Mouse (Mus musculus): ENCODE measurements around the gene Ap2a1.
"Not testable (repeated sequence)": the region's sequence is repeated elsewhere in the genome, so short reads cannot be mapped to it uniquely, and the experiment has no call there.

Ap2a1 gene

DNA sequence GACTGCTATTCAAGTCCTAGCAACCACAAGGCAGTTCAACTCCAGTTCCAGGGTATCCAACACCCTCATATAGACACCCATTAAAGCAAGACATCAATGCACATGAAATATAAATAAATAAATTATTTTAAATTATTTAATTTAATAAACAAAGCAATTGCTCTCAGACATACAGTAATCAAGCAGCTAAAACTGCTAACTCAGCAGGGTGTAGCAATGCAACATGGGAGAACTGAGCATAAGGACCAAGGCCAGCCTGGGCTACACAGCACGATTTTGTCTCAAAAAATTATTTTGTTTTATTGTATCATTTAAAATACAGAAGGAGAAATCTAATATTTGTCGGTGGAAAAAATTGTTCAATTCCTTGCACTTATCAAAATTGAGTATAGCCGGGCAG is 35.1 kb downstream of the Ap2a1 start:
- DNase-seq (ENCODE audit: low spot score), result no peak

DNA sequence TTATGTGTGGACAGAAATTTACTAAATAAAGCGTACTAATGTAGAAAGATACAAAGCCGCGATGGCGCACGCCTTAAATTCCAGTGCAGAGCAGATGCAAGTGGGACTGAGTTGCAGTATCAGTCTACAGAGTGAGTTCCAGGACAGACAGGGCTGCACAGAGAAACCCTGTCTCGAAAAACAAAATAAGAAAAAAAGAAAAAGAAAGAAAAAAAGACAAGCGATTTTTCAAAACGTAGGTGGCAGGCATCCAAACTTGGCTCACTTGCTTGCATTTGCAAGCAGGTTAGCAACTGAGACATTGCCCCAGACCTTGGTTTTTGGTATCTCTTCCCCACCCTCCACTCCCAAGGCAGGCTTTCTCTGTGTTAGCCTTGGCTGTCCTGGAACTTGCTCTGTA is 36.1 kb downstream of the Ap2a1 start:
- peak; percentile 50 for DNase-seq (ENCODE audit: low spot score)

DNA sequence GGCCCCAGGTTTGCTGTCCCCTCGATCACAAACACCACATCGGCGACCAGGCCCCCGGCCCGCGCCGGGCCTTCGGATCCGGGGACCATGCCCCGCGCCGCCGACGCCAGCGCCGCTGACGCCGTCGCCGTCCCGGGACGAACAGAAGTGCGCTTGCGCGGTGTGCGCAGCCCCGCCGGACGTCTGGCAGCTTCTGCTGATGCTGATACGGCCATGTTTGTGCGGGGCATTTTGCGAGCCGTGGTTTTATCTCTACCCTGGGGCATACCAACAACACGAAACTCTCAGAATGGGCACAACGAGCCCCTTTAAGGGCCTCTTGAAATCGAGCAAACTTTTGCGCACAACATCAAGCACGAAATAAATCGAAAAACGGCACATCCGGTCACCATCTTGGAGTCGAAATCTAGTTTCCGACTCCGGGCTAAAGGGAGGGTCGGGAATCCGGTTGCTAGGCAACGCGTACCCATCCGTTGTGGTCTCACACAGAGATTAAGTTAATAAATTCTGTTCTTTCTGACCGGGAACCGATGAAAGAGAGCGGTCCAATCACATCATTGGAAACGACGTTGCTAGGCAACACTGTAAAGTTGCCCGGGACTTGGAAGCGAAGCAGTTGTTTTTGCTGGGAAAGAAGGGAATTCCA is 36.9 kb downstream of the Ap2a1 start, which contains the start of gene Med25:
Gene Med25, minus strand, starts transcription at position 437 of the 646 bp plus-strand sequence.
- peak; percentile 89 for DNase-seq (ENCODE audit: low spot score)

- DNase-seq (ENCODE audit: low spot score), result no peak
Measured at GRCm38 (mm10) chr7:44891611-44892010, 37.7 kb downstream of the Ap2a1 start.

DNA sequence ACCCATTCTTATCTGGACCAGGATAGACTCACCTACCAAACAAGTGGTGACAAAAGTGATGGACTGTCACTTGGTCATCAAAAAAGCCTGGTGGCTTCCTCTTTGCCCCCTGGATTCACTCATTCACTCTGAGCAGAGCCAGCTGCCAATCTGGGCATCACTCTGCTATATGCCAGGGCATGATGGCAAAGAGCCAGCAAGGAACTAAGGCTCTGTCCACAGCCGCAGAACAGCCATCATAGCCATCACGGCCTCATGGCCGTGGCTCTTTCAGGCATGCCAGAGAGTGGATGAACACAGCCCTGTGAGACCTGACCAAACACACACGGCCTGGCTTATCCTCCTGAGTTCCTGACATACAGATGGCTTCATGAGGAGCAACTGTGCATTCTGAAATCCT is 38.6 kb downstream of the Ap2a1 start:
- DNase-seq (ENCODE audit: low spot score), result no peak

DNA sequence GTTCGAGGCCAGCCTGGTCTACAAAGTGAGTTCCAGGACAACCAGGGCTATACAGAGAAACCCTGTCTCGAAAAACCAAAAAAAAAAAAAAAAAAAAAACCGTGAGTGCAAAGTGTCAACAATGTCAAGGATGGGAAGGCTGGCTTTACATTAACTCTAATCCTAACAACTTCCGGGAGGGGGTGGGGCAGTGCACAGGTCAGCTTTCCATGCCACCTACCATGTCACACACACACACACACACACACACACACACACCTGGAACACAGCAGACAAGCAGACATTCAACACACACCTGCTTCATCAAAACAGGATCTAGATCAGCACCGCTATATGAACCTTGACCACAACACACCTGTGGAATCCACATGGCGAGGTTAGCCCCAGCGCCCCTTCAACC is 39.1 kb downstream of the Ap2a1 start:
- no peak for DNase-seq (ENCODE audit: low spot score)

- peak; percentile 78 for DNase-seq (ENCODE audit: low spot score)
Measured at GRCm38 (mm10) chr7:44888256-44889105, 40.8 kb downstream of the Ap2a1 start.

DNA sequence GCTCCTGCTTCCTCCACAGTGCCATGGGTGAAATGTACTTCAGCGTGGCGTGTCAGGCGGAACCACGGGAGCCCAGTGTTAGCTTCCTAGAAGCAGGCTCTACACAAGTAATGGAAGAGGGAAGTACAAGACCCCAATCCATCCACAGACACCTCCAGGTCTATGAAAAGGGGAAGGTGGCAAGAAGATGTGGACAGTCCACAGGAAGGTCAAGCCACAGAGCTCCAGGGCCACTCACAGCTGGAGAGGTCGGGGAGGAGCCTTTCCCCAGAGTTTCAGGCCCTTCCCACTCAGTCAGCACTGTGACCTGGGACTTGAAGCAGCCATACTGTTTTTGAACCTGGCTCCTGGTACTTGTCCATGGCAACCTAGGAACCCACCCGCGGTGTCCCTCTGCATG is 42.3 kb downstream of the Ap2a1 start:
- DNase-seq (ENCODE audit: low spot score), result no peak

GRCm38 (mm10) chr7:44884637-44885036 is 44.7 kb downstream of the Ap2a1 start:
- DNase-seq (ENCODE audit: low spot score), result no peak

DNA sequence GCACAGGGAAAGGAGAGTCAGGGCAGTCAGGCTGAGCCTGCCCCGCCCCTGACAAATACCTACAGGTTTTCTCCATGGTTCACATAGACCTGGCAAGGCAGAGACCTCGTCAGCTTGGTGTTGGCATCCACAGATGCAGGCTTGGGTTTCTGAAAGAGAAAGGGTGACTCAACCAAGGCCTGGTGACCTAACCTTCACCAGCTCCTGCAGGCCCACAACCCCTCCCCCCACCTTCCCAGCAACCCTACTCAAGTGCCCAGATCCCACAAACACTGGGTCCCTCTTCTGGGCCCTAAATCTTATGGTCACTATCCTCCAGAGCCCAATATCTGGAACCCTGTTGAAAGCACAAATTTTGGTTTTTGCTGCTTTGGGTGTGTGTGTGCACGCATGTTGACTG is 46.3 kb downstream of the Ap2a1 start:
- no peak for DNase-seq (ENCODE audit: low spot score)

DNA sequence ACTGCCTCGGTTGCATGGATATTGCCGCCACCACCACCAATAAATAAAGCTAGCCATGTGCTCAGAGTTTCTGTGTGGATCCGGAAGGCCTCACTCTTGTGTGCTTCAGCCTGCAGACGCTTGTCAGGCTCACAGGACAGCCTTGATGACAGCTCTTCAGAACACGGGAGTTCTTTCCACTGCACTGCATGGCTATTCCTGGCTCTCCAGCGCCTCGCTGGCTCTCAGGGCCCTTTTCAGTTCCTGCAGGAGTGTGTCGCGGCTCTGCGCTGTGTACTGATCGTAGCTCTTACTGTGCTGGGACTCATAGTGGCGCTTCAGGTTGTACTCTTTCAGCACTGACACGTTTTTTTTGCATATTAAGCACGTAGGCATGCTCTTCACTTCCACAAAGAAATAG is 51.5 kb downstream of the Ap2a1 start:
- DNase-seq (ENCODE audit: low spot score), result no peak

GRCm38 (mm10) chr7:44871774-44872173 is 57.5 kb downstream of the Ap2a1 start:
- not testable (repeated sequence) for DNase-seq (ENCODE audit: low spot score)

DNA sequence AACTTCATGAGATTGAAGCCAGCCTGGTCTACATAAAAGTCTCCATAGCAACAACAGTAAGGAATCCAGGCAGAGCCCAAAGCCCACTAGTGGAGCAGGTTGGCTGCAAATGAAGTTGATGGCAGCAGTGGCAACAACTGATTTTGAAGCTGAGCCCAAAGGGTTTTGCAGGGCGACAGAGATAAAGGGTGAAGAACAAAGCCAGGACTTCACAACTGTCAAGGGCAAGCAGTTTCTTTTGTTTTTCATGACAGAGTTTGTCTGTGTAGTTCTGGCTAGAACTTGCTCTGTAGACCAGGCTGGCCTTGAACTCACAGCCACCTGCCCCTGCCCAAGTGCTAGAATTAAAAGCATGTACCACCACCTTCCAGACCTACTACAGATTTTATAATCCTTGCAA is 58.1 kb downstream of the Ap2a1 start:
- no peak for DNase-seq (ENCODE audit: low spot score)

DNA sequence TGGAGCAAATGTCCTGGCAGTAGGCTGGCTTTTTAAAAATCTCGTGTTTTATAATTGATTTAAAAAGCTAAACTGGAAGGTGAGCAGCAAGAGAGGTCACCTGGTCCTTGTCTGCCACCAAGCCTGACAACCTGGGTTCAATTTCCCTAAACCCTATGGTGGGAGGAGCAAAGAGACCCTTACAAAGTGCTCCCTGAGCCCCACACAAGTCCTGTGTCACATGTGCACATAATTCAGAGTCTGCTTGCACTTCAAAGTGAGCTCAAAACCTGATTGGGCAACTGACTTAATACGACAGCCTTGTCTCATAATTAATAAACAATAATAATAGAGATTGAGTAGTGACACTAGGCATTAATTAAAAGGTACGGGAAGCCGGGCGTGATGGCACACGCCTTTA is 58.7 kb downstream of the Ap2a1 start:
- no peak for DNase-seq (ENCODE audit: low spot score)

DNA sequence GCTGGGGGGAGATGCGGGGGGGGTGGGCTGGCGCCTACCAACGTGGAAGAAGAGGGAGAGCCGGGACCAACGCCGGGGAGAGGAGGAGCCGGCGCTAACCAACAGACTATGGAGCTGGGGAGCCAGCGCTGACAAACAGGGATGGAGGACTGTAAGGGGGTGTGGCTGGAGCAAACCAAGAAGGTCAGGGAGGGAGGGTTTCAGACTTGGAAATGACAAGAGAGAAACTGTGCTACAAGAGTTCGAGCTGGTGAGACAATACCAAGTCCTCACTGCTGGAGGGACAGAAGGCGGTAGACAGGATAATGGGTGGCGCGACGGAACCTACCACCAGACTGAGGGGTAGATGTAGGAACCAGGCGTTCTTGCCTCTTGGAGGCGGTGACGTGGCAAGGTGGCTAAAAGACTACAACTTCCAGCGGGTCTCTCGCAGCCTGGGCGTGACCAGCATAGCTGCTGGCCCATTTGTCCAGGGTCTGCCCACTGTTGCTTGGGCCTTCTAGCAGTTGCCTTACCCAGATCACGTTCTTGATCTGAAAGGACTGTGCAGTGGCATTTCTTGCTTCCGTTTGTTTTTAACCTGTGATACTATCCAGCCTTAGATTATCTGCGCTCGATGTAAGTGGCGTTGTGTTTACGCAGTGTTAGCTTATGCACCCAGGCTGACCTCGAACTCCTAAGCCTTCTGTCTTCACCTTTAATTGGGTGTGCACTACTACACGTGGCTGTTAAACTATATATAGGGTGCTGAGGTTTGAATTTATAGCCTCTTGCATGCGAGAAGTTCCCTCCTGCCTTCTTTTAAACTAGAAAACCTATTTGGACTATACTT is 59.4 kb downstream of the Ap2a1 start, which contains the start of gene Ptov1:
Gene Ptov1, minus strand, starts transcription at position 92 of the 832 bp plus-strand sequence.
- peak; percentile 95 for DNase-seq (ENCODE audit: low spot score)

- DNase-seq (ENCODE audit: low spot score), result peak; percentile 37
Measured at GRCm38 (mm10) chr7:44868919-44869696, 60.2 kb downstream of the Ap2a1 start.

DNA sequence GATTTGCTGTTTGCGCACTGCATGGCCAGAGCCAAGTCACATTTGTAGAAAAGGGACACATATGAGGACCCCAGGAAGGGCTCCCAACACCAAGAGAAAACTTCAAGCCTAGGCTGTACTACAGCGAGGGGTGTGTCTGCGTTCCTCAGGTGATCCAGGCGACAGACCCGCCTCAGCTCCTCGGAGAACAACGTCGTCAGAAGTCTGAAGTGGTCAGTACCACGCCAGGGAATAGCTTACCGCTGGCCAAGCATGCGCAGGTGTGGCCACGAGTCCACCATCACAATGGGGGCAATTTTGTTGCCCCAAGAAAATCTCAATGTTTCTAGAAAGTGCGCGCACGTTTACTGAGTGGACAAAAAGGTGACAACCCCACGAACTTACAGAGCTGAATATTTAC is 60.8 kb downstream of the Ap2a1 start:
- DNase-seq (ENCODE audit: low spot score), result no peak

DNA sequence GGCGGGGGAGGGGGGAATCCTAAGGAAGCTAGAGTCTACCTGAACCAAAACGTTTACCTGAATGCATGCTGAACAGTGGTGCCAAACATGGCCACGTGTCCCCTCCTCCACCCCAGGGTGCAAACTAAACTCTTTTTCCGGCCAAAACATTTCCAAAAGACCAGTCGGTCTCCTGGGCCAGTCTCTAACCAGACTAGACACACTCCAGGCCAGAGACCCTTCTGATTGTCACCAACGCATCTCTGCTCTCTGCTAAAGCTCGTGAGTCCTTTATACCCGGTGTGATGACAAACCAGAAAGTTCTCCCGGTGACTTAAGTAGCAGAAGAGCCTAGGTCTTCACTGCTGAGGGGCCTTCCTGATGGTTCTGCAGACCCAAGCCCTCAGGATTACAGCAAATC is 61.5 kb downstream of the Ap2a1 start:
- no peak for DNase-seq (ENCODE audit: low spot score)

GRCm38 (mm10) chr7:44867010-44867702 is 62.1 kb downstream of the Ap2a1 start:
- DNase-seq (ENCODE audit: low spot score), result no peak

- DNase-seq (ENCODE audit: low spot score), result peak; percentile 93
Measured at GRCm38 (mm10) chr7:44866276-44867009, 62.9 kb downstream of the Ap2a1 start.
